15 mouse cellular contexts compared by ENCODE assay signal in genomic region chr10:95251674-95252073, GRCm38 (mm10).
"Had no signal": no experiment of that assay in that cellular context is flagged by ENCODE, and none has a peak within 500 bp of the region (broad histone marks: within the 10 kb centered on the region; RNA-seq: fewer than 3 reads in every experiment).

No protein-coding gene starts in this region.

- H3K9ac ChIP-seq: liver, embryonic 13.5 days had no signal

- H3K9me3 ChIP-seq: liver, embryonic 13.5 days had no signal

- H3K27me3 ChIP-seq: liver, embryonic 13.5 days had no signal

- H3K36me3 ChIP-seq: liver, embryonic 13.5 days had no signal

- DNase-seq: kidney, adult 8-10 months; kidney, postnatal 14 days; kidney, postnatal 4 days; layer of hippocampus, adult 9-11 months; liver, embryonic 13.5 days; lung, adult 2 months; lung, postnatal 14 days; lung, postnatal 4 days; midbrain, embryonic 14.5 days; right cerebral cortex, adult 18-20 months; right cerebral cortex, postnatal 14 days; right cerebral cortex, postnatal 4 days; thymus, adult 18-20 months had no signal

- H3K4me3 ChIP-seq: layer of hippocampus, adult 2 months; liver, embryonic 13.5 days had no signal

- H3K27ac ChIP-seq: layer of hippocampus, adult 2 months; liver, embryonic 13.5 days; stomach, postnatal 0 days had no signal
